Mouse (Mus musculus): Measurements from ENCODE around the gene Ncln.

The Ncln gene

DNA sequence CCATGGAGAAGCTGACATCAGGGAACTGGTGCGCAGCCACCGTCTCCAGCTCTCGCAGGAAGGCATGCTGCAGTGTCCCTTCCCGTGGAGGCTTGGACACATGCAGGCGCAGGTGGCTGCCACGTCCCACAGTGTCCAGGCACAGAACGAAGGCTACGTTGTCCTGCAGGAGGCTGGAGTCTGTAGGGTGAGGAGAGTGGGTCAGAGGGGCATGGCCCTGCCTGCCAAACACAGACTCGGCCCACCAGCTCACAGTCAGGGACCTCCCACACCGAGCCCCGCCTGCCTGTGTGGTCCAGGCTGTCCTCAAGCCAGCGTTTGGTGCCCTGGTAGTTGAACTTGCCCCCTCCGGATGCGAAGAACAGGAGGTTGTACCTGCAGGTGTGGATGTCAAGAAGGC is 6.3 kb downstream of the Ncln start:
- no peak for DNase-seq (ENCODE audit: low read depth, low spot score)

- DNase-seq (ENCODE audit: low read depth, low spot score), result no peak
These were observed 8.1 kb downstream of the Ncln start for GRCm38 (mm10) chr10:81488081-81488480.

DNA sequence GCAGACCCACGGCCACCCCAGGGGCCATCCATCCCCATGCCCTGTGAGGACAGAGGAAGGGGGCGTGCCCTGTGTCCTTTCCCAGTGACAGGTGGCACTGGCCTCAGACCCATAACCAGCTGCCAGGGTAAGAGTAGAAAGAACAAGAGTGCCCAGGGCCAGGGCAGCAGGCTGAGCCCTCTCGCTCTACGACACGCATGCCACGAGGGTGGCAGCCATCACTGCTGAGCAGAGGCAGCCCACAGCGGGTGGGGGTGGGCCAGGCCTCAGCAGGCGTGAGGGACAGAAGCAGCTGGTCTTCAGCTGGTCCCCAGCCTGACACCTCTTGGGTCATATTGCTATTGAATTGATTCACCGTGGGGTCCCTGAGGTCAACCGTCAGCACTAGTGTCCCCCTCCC is 9.7 kb downstream of the Ncln start:
- DNase-seq (ENCODE audit: low read depth, low spot score), result no peak

DNA sequence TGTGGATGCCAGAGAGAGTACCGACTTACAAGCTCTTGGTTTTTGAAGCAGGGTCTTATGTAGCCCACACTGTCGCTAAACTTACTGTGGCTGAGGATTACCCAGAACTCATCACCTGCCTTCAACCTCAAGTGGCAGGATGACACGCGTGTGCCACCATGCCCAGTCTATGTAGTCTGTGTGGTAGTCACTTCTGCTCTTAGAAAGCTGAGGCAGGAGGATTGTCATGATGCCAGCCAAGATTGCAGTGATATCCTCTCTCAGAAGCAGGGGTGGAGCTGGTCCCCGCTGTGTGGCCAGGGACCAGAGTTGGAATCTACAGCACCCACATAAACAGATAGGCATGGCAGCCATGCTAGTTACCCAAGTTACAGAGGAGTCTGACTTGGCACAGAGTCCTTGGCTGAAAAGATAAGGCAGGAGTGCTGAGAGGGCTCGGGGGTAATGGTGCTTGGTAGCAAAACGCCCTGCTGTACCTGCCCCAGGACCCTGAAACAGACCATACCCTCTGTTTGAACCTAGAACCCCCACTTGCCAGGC is 10.6 kb downstream of the Ncln start:
- DNase-seq (ENCODE audit: low read depth, low spot score), result no peak

DNA sequence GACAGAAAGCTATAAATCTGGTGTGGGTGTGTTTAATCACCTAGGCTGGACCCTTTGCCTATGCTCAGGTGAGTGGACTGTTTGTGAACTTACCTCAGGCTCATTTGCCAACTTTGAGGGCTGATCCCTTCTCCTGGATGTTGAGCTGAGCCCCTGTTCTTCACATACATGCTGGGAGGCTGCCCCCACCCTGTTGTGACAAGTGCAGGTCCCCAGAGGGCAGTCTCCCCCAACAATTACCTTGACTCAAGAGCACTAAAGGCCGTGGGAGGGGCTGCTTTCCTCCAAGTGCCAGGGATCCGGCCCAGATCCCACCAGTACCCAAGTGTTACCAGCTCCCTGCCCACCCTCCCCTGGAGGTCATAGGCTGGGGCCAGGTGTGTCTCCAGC is 11.1 kb downstream of the Ncln start:
- DNase-seq (ENCODE audit: low read depth, low spot score), result no peak

DNA sequence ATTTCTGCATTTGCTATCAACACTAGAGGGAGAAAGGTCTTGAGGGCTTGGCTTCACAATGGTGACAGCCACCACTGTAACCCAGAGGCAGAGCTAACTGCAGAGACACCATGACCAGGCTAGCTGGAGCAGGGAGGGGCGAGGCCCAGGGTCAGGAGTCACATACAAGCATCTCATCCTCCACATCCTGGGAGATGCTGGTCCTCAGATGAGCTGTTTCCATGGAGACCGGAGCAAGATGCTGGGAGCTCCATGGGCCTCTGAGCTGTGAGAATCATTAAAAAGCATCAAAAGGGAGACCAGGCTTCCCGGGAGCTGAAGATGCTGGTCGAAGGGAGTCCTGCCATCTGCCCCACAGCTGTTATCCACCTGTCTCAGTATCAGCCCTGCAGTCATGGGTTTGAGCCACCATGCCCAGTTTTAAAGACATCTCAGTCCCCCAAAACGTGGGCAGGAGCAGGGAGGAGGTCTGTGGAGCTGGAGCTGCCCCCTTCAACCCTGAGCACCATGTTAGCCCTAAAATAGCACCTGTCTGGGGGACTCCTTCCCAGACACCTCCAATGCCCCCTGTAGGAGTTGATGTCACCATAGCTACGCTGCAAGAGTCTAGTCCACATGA is 11.6 kb downstream of the Ncln start:
- no peak for DNase-seq (ENCODE audit: low read depth, low spot score)

DNA sequence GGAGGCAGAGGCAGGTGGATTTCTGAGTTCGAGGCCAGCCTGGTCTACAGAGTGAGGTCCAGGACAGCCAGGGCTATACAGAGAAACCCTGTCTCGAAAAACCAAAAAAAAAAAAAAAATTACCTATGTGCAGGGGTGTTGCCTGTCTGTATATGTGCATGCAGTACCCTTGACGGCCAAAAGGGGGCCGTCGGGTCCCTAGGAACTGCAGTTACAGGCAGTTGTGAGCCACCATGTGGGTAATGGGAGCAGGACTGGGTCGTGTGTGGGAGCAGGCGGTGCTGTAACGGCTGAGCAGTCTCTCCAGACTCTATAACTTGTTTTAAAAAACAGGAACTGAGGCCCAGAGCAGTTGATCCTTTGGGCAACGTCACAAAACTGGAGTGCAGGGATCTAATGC is 12.2 kb downstream of the Ncln start:
- peak; percentile 79 for DNase-seq (ENCODE audit: low read depth, low spot score)

GRCm38 (mm10) chr10:81482533-81482889 is 13.7 kb downstream of the Ncln start, which contains the start of gene Celf5:
TSS of gene Celf5 (minus strand) at chr10:81482709.
- no peak for DNase-seq (ENCODE audit: low read depth, low spot score)

GRCm38 (mm10) chr10:81481605-81482532 is 14.3 kb downstream of the Ncln start:
- DNase-seq (ENCODE audit: low read depth, low spot score), result no peak

GRCm38 (mm10) chr10:81474461-81474860 is 21.7 kb downstream of the Ncln start:
- no peak for DNase-seq (ENCODE audit: low read depth, low spot score)

GRCm38 (mm10) chr10:81473003-81473451 is 23.2 kb downstream of the Ncln start:
- no peak for DNase-seq (ENCODE audit: low read depth, low spot score)

- DNase-seq (ENCODE audit: low read depth, low spot score), result no peak
These were observed 23.7 kb downstream of the Ncln start for GRCm38 (mm10) chr10:81472403-81473002.

DNA sequence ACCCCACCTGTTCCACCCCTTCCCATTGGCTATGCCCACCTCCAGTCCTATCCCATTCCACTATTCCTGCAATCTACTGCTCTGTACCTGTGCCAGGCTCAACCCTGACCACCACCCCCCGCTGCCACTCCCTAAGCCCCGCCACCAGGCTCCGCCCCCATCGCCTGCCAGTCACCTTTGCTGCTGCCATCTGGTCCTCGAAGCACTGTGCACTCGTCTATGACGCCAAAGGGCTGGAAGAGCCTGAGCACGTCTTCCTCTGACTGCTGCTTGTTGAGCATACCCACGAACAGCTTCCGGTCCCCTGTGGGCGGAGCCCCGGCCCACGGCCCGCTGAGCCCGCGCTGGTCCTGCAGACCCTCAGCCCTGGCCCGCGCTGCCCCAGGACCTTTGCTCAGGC is 25.7 kb downstream of the Ncln start:
- DNase-seq (ENCODE audit: low read depth, low spot score), result no peak

DNA sequence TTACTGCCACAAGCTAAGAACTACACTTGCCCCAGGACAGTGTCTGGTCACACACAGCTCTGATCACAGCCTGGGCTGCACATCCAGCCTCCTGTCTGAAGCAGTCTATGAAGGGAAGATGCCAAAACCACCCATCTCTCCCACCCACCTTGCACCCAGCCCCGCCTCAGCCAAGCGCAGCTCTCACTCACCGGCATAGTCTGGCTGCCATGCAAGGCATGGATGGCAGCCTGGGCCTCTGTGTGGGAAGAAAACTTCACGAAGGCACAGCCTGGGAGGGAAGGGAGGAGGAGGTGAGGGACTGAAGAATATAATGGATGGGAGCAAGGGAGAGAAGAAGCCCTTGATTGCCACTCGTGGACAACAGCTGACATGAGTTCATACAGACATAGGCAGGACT is 26.9 kb downstream of the Ncln start:
- DNase-seq (ENCODE audit: low read depth, low spot score), result no peak

- DNase-seq (ENCODE audit: low read depth, low spot score), result no peak
These were observed 28.4 kb downstream of the Ncln start for GRCm38 (mm10) chr10:81467670-81468235.

GRCm38 (mm10) chr10:81466881-81467280 is 29.3 kb downstream of the Ncln start:
- DNase-seq (ENCODE audit: low read depth, low spot score), result no peak

DNA sequence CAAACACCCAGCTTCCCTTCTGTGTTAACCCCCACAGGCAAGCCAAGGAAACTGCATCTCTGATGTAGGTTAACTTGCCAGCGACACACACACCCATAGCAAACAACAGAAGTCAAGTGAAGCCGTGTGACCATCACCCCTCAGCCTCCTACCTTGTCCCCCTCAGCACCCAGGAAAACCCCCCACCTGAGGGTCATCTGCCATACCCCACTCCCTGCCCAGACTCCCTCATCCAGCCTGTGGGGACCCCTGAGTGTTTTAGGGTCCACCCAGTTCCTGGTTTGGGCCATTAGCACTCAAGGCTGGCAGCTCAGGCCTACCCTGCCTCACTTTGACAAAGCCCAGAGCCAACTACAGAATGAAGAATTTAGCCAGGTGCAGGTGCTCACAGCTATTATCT is 30.1 kb downstream of the Ncln start:
- no peak for DNase-seq (ENCODE audit: low read depth, low spot score)

- DNase-seq (ENCODE audit: low read depth, low spot score), result peak; percentile 94
These were observed 30.9 kb downstream of the Ncln start for GRCm38 (mm10) chr10:81465265-81465645.

DNA sequence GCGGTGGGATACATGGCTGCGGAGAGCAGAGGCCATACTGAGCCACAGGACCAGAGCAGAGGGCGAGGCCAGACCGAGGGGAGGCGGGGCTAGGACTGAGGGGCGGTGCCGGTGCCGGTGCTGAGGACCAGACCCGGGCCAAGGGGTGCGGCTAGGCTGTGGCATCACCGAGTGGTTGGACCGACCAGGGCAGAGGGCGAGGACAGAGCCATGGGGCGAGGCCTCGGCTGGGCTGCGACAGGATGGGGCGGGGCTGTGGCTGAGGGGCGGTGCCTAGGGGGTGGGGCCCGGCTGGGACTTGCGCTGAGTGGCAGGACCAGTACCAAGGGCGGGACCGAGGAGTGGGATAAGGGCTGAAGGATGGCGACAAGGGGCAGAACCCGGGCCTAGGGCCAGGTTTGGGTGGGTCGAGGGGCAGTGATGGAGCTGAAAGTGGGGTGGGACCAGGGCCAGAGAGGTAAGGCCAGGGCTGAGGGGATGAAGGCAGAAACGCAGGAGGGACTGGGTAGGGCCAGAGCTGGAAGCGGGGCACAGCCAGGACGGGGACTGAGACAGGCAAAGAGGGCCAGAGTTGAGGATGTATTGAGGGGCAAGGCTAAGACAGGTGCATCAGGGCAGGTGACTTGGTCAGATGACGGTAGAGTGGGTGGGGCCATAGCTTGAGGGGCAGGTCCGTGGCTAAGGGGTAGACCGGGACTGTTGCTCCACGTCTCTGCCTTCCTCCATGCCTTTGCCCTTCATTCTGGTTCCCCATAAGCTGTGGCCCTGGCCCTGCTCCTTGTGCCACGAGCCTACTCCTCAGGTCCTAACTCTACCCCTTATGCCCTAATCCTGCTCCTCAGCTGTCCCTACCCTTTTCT is 31.6 kb downstream of the Ncln start:
- peak; percentile 58 for DNase-seq (ENCODE audit: low read depth, low spot score)

- DNase-seq (ENCODE audit: low read depth, low spot score), result no peak
These were observed 32.7 kb downstream of the Ncln start for GRCm38 (mm10) chr10:81463531-81463930.

DNA sequence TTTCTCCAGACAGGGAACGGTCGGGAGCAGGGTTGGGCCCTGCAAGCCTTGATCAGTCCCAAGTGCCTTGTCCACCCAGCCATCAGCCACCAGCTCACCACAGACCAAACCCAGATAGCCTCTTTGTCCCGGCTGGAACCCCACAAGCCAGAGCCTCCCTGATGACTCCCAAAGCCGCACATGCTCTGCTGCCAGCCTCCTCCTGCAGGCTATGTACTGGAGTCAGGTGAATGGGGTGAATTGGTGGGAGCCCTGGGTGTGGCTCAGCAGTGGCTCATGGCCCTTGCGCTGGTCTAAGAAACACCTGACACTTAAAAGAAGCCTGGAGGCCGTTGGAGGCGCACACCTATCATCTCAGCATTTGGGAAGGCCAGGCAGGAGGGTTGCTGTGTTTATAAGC is 33.3 kb downstream of the Ncln start:
- no peak for DNase-seq (ENCODE audit: low read depth, low spot score)

Measured in WW6 (cell line).